Mouse (Mus musculus): ENCODE measurements around the gene Rec114. TPM values are rescaled to one million over a fixed set of nuclear protein-coding genes. Genes with fewer than 3 reads are reported as not detected.

Rec114 gene
- total and polyA plus RNA-seq, 3 experiments = 111 to 135 TPM; not detected in 1

- no peak for DNase-seq (ENCODE audit: low read depth, low spot score)
- no peaks in the 10 kb centered on the region for H3K4me1 ChIP-seq (ENCODE audit: control insufficient read depth in 1 of 2, insufficient read depth in 2 of 2, low read length in 2 of 2)
- H3K79me2 ChIP-seq (ENCODE audit: control insufficient read depth, insufficient read depth, low read length, poor library complexity) = no peaks in the 10 kb centered on the region; the same call in 1 of the 2 replicates
- H3K9ac ChIP-seq (ENCODE audit: control insufficient read depth, low read depth, low read length, poor library complexity, severe bottlenecking) = no peak overlapping the region
- no peaks in the 10 kb centered on the region; a peak in 1 of 4 replicates for H3K36me3 ChIP-seq (ENCODE audit: control insufficient read depth in 1 of 2, insufficient read depth in 2 of 2, low read length in 2 of 2)
- no peaks in the 10 kb centered on the region for H3K27me3 ChIP-seq (ENCODE audit: control insufficient read depth in 1 of 2, insufficient read depth in 2 of 2, low read length in 2 of 2)
- no peak overlapping the region for H3K27ac ChIP-seq (ENCODE audit: control insufficient read depth, low read depth, low read length)
- no peak overlapping the region for H3K4me3 ChIP-seq (ENCODE audit: control insufficient read depth in 1 of 2, insufficient read depth in 1 of 2, low read depth in 2 of 2, low read length in 2 of 2)
- TF ChIP-seq POLR2A (IDR thresholded peaks at IDR 0.05; ENCODE audit: control insufficient read depth in 1 of 2, insufficient read depth in 1 of 2, low read depth in 1 of 2, low read length in 2 of 2, poor library complexity in 1 of 2) (no peak), TCF12 (IDR thresholded peaks at IDR 0.05; ENCODE audit: low read depth, low read length) (no peak)
- no peaks in the 10 kb centered on the region for H3K9me3 ChIP-seq (replicated peaks; ENCODE audit: insufficient read depth, low read length)
These were observed 52.3 kb downstream of the Rec114 start for GRCm38 (mm10) chr9:58691471-58691870.

DNA sequence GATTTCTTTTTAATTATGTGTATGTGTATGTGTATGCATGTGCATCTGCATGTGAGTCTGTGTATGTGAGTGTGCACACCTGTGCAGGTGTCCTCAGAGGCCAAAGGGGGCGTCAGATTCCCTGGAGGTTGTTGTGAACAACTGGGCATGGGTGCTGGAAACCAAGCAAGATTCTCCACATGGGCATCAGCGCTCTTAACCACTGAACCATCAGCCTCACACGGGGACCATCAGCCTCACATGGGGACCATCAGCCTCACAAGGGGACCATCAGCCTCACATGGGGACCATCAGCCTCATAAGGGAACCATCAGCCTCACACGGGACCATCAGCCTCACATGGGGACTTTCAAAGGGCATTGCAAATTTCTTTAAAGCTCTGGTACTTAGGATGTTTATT is 53.1 kb downstream of the Rec114 start:
- no peak overlapping the region for H3K27ac ChIP-seq (ENCODE audit: control insufficient read depth, low read depth, low read length)
- no peak for TF ChIP-seq GABPA (IDR thresholded peaks at IDR 0.05; ENCODE audit: low read depth, low read length)
- no peak for TF ChIP-seq KAT2A (conservative IDR thresholded peaks at IDR 0.05; ENCODE audit: low read depth, low read length)
- no peak for TF ChIP-seq SIN3A (IDR thresholded peaks at IDR 0.05; ENCODE audit: low read length)
- TF ChIP-seq E2F4 (IDR thresholded peaks at IDR 0.05; ENCODE audit: borderline replicate concordance, low read depth, low read length) = no peak
- TF ChIP-seq CTCF (IDR thresholded peaks at IDR 0.05 in 2 of 3, conservative IDR thresholded peaks at IDR 0.05 in 1 of 3; ENCODE audit: control insufficient read depth in 1 of 3, insufficient read depth in 1 of 3, low read depth in 2 of 3, low read length in 3 of 3, poor library complexity in 1 of 3, severe bottlenecking in 1 of 3) = no peak
- no peak for TF ChIP-seq BHLHE40 (IDR thresholded peaks at IDR 0.05; ENCODE audit: borderline replicate concordance, low read depth, low read length)
- no peak for TF ChIP-seq HCFC1 (IDR thresholded peaks at IDR 0.05; ENCODE audit: low read depth, low read length)
- TF ChIP-seq MXI1 (IDR thresholded peaks at IDR 0.05; ENCODE audit: low read depth, low read length) = no peak
- no peak for TF ChIP-seq POLR2AphosphoS2 (IDR thresholded peaks at IDR 0.05; ENCODE audit: low read length)
- no peak for TF ChIP-seq ETS1 (IDR thresholded peaks at IDR 0.05; ENCODE audit: low read depth, low read length)
- TF ChIP-seq UBTF (IDR thresholded peaks at IDR 0.05; ENCODE audit: borderline replicate concordance, insufficient read depth, low read depth, low read length) = no peak
- TF ChIP-seq GATA1 (IDR thresholded peaks at IDR 0.05; ENCODE audit: low read depth, low read length) = no peak
- TF ChIP-seq EP300 (IDR thresholded peaks at IDR 0.05; ENCODE audit: low read depth in 1 of 2, low read length in 2 of 2) = no peak
- TF ChIP-seq MAX (IDR thresholded peaks at IDR 0.05; ENCODE audit: low read length) = no peak
- no peak for TF ChIP-seq USF1 (IDR thresholded peaks at IDR 0.05; ENCODE audit: low read depth, low read length)
- TF ChIP-seq ZMIZ1 (IDR thresholded peaks at IDR 0.05; ENCODE audit: low read depth, low read length) = no peak
- TF ChIP-seq TBP (IDR thresholded peaks at IDR 0.05; ENCODE audit: low read depth, low read length) = no peak
- no peak for TF ChIP-seq MAZ (IDR thresholded peaks at IDR 0.05; ENCODE audit: low read depth, low read length)
- no peak for DNase-seq (ENCODE audit: low read depth, low spot score)
- H3K9ac ChIP-seq (ENCODE audit: control insufficient read depth, low read depth, low read length, poor library complexity, severe bottlenecking) = no peak overlapping the region
- H3K79me2 ChIP-seq (ENCODE audit: control insufficient read depth, insufficient read depth, low read length, poor library complexity) = no peaks in the 10 kb centered on the region; the same call in 1 of the 2 replicates
- H3K27me3 ChIP-seq (ENCODE audit: control insufficient read depth in 1 of 2, insufficient read depth in 2 of 2, low read length in 2 of 2) = no peaks in the 10 kb centered on the region
- H3K9me3 ChIP-seq (replicated peaks; ENCODE audit: insufficient read depth, low read length) = no peaks in the 10 kb centered on the region
- no peaks in the 10 kb centered on the region; a peak in 1 of 4 replicates for H3K36me3 ChIP-seq (ENCODE audit: control insufficient read depth in 1 of 2, insufficient read depth in 2 of 2, low read length in 2 of 2)
- no peaks in the 10 kb centered on the region for H3K4me1 ChIP-seq (ENCODE audit: control insufficient read depth in 1 of 2, insufficient read depth in 2 of 2, low read length in 2 of 2)
- H3K4me3 ChIP-seq (ENCODE audit: control insufficient read depth in 1 of 2, insufficient read depth in 1 of 2, low read depth in 2 of 2, low read length in 2 of 2) = no peak overlapping the region

Measured in MEL (cell line).